Comparison of ENCODE assay signal across 20 mouse cellular contexts in genomic region chrX:100621366-100621765, GRCm38 (mm10). TPM values are rescaled to one million over a fixed set of nuclear protein-coding genes. Genes with fewer than 3 reads are reported as not detected.
DNase-seq lines count a peak whose midpoint lies in the region; ATAC-seq and TF ChIP-seq lines count a peak whose summit lies in the region.
"Had no signal": no experiment of that assay in that cellular context is flagged by ENCODE, and none has a peak within 500 bp of the region (broad histone marks: within the 10 kb centered on the region; RNA-seq: fewer than 3 reads in every experiment).

No protein-coding gene starts in this region.

- peak; percentile 6 for DNase-seq in heart, postnatal 0 days (ENCODE audit: low spot score)
- no peak for DNase-seq in heart, postnatal 25 days (ENCODE audit: low spot score)
- no peak for DNase-seq in layer of hippocampus, adult 2 months (ENCODE audit: low spot score in 2 of 2)
- DNase-seq in layer of hippocampus, adult 18-20 months (ENCODE audit: low spot score in 2 of 2), result no peak
- DNase-seq in 416B (ENCODE audit: low read depth) (peak; percentile 24), R1 (ENCODE audit: low read depth, low spot score) (peak; percentile 3)
- DNase-seq in thymus, postnatal 4 days, result no peak
- DNase-seq: gastrocnemius, postnatal 36 days; layer of hippocampus, postnatal 36 days; liver, embryonic 13.5 days; right cerebral cortex, postnatal 14 days; thymus, postnatal 25 days had no signal

- no peaks in the 10 kb centered on the region for H3K9me3 ChIP-seq in heart, postnatal 0 days (replicated peaks; ENCODE audit: control insufficient read depth, low read length)
- no peaks in the 10 kb centered on the region for H3K9me3 ChIP-seq in heart, embryonic 12.5 days (replicated peaks)
- H3K9me3 ChIP-seq: heart, embryonic 13.5 days; limb, embryonic 10.5 days; liver, embryonic 13.5 days had no signal

- ATAC-seq in heart, postnatal 0 days (ENCODE audit: insufficient read depth, low read depth), result no peak
- ATAC-seq in heart, embryonic 12.5 days (ENCODE audit: insufficient number of reproducible peaks, low FRiP score), result no peak
- ATAC-seq: midbrain, embryonic 16.5 days had no signal

- no peak overlapping the region for H3K4me3 ChIP-seq in heart, postnatal 0 days (ENCODE audit: low read depth, low read length)
- H3K4me3 ChIP-seq in layer of hippocampus, adult 2 months, result no peak overlapping the region
- H3K4me3 ChIP-seq in heart, embryonic 12.5 days, result no peak overlapping the region
- H3K4me3 ChIP-seq: heart, embryonic 13.5 days; limb, embryonic 10.5 days; liver, embryonic 13.5 days had no signal

- no peak overlapping the region for H3K9ac ChIP-seq in heart, postnatal 0 days (replicated peaks; ENCODE audit: low read depth, low read length)
- no peak overlapping the region for H3K9ac ChIP-seq in heart, embryonic 12.5 days
- H3K9ac ChIP-seq: heart, embryonic 13.5 days; hindbrain, embryonic 14.5 days; liver, embryonic 13.5 days had no signal

- intact Hi-C loops in heart, postnatal 25 days (cut with DNase I), result loop anchor here (1.0 kb wide), 1 partner anchor 117 kb away; no protein-coding TSS in a partner anchor

- no peaks in the 10 kb centered on the region for H3K4me1 ChIP-seq in heart, postnatal 0 days (ENCODE audit: control insufficient read depth, insufficient read depth)
- peaks cover 4% of the 10 kb centered on the region; the same call in 1 of the 2 replicates for H3K4me1 ChIP-seq in heart, embryonic 12.5 days (replicated peaks)

- no peaks in the 10 kb centered on the region for H3K27me3 ChIP-seq in heart, postnatal 0 days (ENCODE audit: control insufficient read depth, insufficient read depth, low read length)
- H3K27me3 ChIP-seq in heart, embryonic 12.5 days (replicated peaks), result no peaks in the 10 kb centered on the region; the same call in 1 of the 2 replicates

- peaks cover 16% of the 10 kb centered on the region for H3K36me3 ChIP-seq in heart, postnatal 0 days (replicated peaks; ENCODE audit: control insufficient read depth, insufficient read depth, low read length)
- peaks cover 11% of the 10 kb centered on the region for H3K36me3 ChIP-seq in heart, embryonic 12.5 days

- no peak for TF ChIP-seq EP300 in heart, postnatal 0 days (IDR thresholded peaks at IDR 0.05; ENCODE audit: low read depth)

- 53% methylated on average over 2 of the region's 2 CpGs for WGBS in heart, postnatal 0 days
- WGBS in heart, embryonic 12.5 days, result 70% methylated on average over 2 of the region's 2 CpGs

- peak; percentile 32 for TF ChIP-seq CTCF in heart, postnatal 0 days (IDR thresholded peaks at IDR 0.05; ENCODE audit: low read depth)
- TF ChIP-seq CTCF in layer of hippocampus, adult 2 months (conservative IDR thresholded peaks at IDR 0.05), result peak; percentile 66

- no peak overlapping the region for H3K4me2 ChIP-seq in heart, postnatal 0 days (ENCODE audit: low read depth, low read length)
- no peak overlapping the region for H3K4me2 ChIP-seq in heart, embryonic 12.5 days
- H3K4me2 ChIP-seq: heart, embryonic 13.5 days; hindbrain, embryonic 14.5 days; liver, embryonic 13.5 days had no signal

- H3K27ac ChIP-seq in heart, postnatal 0 days (ENCODE audit: low read depth), result no peak overlapping the region
- H3K27ac ChIP-seq in layer of hippocampus, adult 2 months, result no peak overlapping the region
- H3K27ac ChIP-seq in heart, embryonic 12.5 days (ENCODE audit: poor library complexity, severe bottlenecking), result no peak overlapping the region
- H3K27ac ChIP-seq: heart, embryonic 13.5 days; hindbrain, embryonic 14.5 days; limb, embryonic 10.5 days; liver, embryonic 13.5 days; macrophage had no signal

RNA-seq across cellular contexts. Expression of gene Kif4, which starts 4.2 kb away (rescaled TPM):
- 10.0 and 22.0 TPM in 2 replicates for total RNA-seq in heart, postnatal 0 days (2014; rRNA removed; ENCODE audit: low replicate concordance)
- polyA plus RNA-seq in heart, postnatal 0 days (2015; fragmentation: Nextera tagmentation; extraction: Ambion mirVana), result 5.6 and 5.8 TPM in 2 replicates
- under 1 TPM; 0.55 to 0.59 TPM for total RNA-seq in heart, postnatal 25 days (2021)
- total RNA-seq in layer of hippocampus, adult 2 months (2021), result under 1 TPM; 0.61 to 0.77 TPM
- under 1 TPM; 0.43 to 0.50 TPM for total RNA-seq in layer of hippocampus, adult 18-20 months (2021)
- 30.2 and 30.3 TPM in 2 replicates for polyA plus RNA-seq in heart, embryonic 12.5 days (2016; fragmentation: Nextera tagmentation; extraction: Ambion mirVana)

RNA-seq across cellular contexts. Expression of gene Pdzd11, which starts 5.0 kb away (rescaled TPM):
- total RNA-seq in heart, postnatal 0 days (2014; rRNA removed; ENCODE audit: low replicate concordance), result 41.9 and 43.7 TPM in 2 replicates
- 75.8 and 88.4 TPM in 2 replicates for polyA plus RNA-seq in heart, postnatal 0 days (2015; fragmentation: Nextera tagmentation; extraction: Ambion mirVana)
- 10 to 100 TPM; 25.9 to 27.1 TPM for total RNA-seq in heart, postnatal 25 days (2021)
- total RNA-seq in layer of hippocampus, adult 2 months (2021), result 10 to 100 TPM; 39.0 to 43.5 TPM
- 10 to 100 TPM; 41.6 to 43.5 TPM for total RNA-seq in layer of hippocampus, adult 18-20 months (2021)
- 90.1 and 92.0 TPM in 2 replicates for polyA plus RNA-seq in heart, embryonic 12.5 days (2016; fragmentation: Nextera tagmentation; extraction: Ambion mirVana)

RNA-seq across cellular contexts. Expression of gene Arr3, which starts 16.1 kb away (rescaled TPM):
- total RNA-seq in heart, postnatal 0 days (2014; rRNA removed; ENCODE audit: low replicate concordance), result not detected in 2 replicates
- 0.15 and 0.43 TPM in 2 replicates for polyA plus RNA-seq in heart, postnatal 0 days (2015; fragmentation: Nextera tagmentation; extraction: Ambion mirVana)
- total RNA-seq in heart, postnatal 25 days (2021), result not detected
- under 1 TPM in 1 of 2 experiments, not detected in 1; 0.41 TPM for total RNA-seq in layer of hippocampus, adult 2 months (2021)
- under 1 TPM; 0.84 to 0.92 TPM for total RNA-seq in layer of hippocampus, adult 18-20 months (2021)
- 1.7 and 1.8 TPM in 2 replicates for polyA plus RNA-seq in heart, embryonic 12.5 days (2016; fragmentation: Nextera tagmentation; extraction: Ambion mirVana)
- total RNA-seq: common myeloid progenitor, adult 5-6 weeks; gastrocnemius, postnatal 36 days had no signal
- polyA plus RNA-seq: hindbrain, embryonic 14.5 days; limb, embryonic 10.5 days; liver, embryonic 13.5 days; macrophage; midbrain, embryonic 16.5 days; neural tube, embryonic 11.5 days had no signal

RNA-seq across cellular contexts. Expression of gene P2ry4, which starts 26.7 kb away (rescaled TPM):
- not detected in 2 replicates for total RNA-seq in heart, postnatal 0 days (2014; rRNA removed; ENCODE audit: low replicate concordance)
- not detected in 2 replicates for polyA plus RNA-seq in heart, postnatal 0 days (2015; fragmentation: Nextera tagmentation; extraction: Ambion mirVana)
- total RNA-seq in heart, postnatal 25 days (2021), result not detected
- total RNA-seq in layer of hippocampus, adult 2 months (2021), result not detected
- under 1 TPM in 1 of 2 experiments, not detected in 1; 0.07 TPM for total RNA-seq in layer of hippocampus, adult 18-20 months (2021)
- polyA plus RNA-seq in heart, embryonic 12.5 days (2016; fragmentation: Nextera tagmentation; extraction: Ambion mirVana), result not detected in 2 replicates
- total RNA-seq: common myeloid progenitor, adult 5-6 weeks; gastrocnemius, postnatal 36 days had no signal
- polyA plus RNA-seq: heart, embryonic 13.5 days; hindbrain, embryonic 14.5 days; limb, embryonic 10.5 days; macrophage; midbrain, embryonic 16.5 days; neural tube, embryonic 11.5 days had no signal

RNA-seq across cellular contexts. Expression of gene Awat1, which starts 49.3 kb away (rescaled TPM):
- not detected in 2 replicates for total RNA-seq in heart, postnatal 0 days (2014; rRNA removed; ENCODE audit: low replicate concordance)
- not detected in 2 replicates for polyA plus RNA-seq in heart, postnatal 0 days (2015; fragmentation: Nextera tagmentation; extraction: Ambion mirVana)
- total RNA-seq in heart, postnatal 25 days (2021), result not detected
- total RNA-seq in layer of hippocampus, adult 2 months (2021), result not detected
- total RNA-seq in layer of hippocampus, adult 18-20 months (2021), result not detected
- not detected in 2 replicates for polyA plus RNA-seq in heart, embryonic 12.5 days (2016; fragmentation: Nextera tagmentation; extraction: Ambion mirVana)
- total RNA-seq: common myeloid progenitor, adult 5-6 weeks; gastrocnemius, postnatal 36 days; layer of hippocampus, postnatal 36 days had no signal
- polyA plus RNA-seq: heart, embryonic 13.5 days; hindbrain, embryonic 14.5 days; limb, embryonic 10.5 days; liver, embryonic 13.5 days; midbrain, embryonic 16.5 days; neural tube, embryonic 11.5 days had no signal

Comparison
In these comparisons a context has a peak if more than half of its experiments do, and no peak if none do; other contexts are left out.
1. DNase-seq: peak in heart, postnatal 0 days (single experiment), 416B (single experiment) and R1 (single experiment); none in heart, postnatal 25 days (single experiment), layer of hippocampus, adult 2 months (0 of 2), layer of hippocampus, adult 18-20 months (0 of 2) and thymus, postnatal 4 days (single experiment).